Mouse (Mus musculus): ENCODE measurements at regions not wholly inside any gene's neighbourhood (a gene's known extent, or its start where the extent isn't known, plus 50 kb on each side); places are given as distances from the start of the nearest gene placed in this dataset.
A peak's percentile ranks its signal among the peaks of the same experiment; 100 is the strongest.

DNA sequence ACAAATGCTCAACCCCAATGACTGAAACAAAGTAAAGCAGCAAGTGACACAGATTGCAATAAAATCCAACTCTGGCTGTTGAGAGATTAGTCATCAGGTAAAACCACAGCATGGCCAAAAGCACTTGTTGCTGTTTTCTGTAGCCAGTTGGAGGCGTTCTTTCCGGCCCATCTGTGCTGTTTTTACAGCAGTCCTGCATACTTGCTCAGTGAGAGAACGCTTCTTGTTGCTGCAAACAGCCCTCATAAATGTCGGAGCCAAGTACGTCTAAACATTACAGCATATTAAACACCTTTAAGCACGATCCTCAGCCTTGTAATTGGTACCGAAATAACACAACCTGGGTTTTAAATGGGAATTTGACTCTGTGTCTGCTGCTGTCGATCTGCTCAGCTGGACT lies 65.6 kb upstream of the Hs3st3a1 start:
- DNase-seq, result peak; percentile 71

DNA sequence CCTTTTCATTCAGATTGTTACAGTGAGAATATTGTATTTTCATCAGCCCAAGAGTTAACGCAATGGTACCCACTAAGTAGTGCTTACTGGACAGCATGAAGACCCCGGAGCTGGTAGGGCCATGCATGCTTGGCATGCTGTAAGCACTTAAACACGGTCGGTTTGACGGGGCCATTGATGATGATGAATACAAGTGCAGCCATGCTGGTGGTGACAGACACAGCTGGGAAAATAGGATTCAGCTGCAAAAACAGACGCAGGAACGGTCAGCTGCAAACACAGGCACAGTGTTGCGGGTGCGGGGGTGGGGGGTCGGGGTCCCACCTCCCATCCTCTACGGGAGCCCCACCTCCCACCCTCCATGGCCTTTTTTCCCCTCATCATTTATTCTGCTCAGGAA lies 99.7 kb upstream of the Hs3st3a1 start:
- DNase-seq, result no peak

DNA sequence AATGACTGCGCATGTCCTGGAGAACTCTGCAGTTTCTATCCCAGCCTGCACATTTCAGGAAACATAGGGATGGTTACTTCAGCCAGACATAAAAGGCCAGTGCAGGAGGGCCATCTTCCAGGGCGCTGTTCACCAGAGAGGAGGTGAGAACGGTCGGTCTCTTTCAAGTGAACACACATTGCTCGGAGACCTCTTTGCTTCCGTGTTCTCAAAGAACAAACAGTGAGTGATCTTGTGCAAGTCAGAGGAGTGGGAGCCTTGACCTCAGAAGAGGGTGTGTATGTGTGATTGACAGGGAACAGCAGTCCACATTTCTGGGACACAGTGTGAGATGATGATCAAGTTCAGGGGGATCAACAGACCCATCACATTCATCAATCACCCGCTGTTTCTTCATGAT lies 102.7 kb upstream of the Hs3st3a1 start:
- DNase-seq, result no peak

DNA sequence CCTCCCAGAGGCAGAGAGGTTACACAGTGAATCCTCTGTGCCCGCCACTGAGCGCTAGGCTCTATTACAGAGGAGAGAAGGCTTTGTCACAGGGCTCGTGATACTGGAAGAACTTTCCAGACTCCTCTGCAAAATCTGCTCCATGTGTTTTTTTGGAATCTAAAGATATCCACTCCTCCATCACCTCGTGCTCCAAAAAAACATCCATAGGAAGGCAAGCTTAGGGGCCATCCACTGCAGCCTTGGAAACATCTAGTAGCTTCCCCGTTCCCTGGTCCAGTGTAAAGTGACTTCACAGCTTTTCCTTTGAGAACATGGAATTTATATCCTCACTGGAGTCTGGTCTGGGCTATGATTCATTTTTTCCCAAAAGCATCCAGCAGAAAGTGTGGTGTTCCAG lies 103.3 kb upstream of the Hs3st3a1 start:
- peak; percentile 63 for DNase-seq

DNA sequence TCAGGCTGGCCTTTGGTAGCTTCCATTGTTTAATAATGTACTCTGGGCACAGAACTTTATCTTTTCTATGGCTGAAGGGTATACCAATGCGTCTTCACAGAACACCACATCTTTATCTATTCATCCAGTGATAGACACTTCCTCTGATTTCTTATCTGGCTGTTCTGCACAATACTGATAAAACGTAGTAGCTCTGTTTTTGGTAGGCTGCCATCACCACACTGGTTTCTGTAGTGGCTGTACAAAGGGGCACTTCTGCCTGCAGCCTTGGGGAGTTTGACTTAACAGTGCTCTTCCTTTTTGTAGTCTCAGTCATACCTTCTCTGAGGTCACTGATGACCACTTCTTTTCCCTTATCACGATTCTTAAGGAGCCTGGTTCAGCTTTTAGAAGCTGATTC lies 106.0 kb upstream of the Hs3st3a1 start:
- DNase-seq, result no peak

DNA sequence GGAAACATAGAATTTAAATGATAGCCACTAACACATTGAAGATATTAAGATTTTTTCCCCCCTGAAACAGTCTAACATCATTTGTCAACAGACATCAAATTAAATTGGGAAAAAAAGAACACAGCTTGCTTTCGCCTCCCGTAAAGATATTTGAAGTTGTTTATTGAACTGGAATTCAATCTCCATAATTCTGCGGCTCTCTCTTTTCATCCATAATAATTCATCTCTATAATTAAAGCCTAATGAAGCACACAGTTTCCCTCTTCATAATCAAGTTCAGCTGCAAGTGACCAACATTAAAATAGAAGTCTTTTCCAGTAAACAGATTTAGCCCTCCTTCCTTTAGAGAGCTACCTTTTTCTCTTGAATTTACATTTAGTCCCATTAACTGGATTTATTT lies 107.4 kb upstream of the Hs3st3a1 start:
- DNase-seq, result no peak

DNA sequence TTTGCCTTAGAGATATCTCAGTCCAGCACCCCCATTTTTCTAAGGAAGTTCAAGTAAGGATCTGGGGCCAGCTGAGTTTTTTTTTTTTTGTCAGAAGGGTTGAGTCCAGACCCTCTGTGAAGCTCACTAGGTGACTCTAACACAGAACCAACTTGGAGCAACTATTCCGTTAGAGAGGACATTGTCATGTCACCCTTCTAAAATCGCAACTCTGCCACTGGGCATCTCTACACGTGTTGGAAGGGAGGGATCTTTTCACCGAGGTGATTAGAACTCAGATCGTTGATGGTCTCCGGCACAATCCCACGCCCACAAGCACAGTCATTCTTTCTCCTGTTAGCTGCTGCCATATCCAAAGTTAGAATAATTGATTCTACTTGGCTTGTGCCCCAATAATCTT lies 108.5 kb upstream of the Hs3st3a1 start:
- no peak for DNase-seq

DNA sequence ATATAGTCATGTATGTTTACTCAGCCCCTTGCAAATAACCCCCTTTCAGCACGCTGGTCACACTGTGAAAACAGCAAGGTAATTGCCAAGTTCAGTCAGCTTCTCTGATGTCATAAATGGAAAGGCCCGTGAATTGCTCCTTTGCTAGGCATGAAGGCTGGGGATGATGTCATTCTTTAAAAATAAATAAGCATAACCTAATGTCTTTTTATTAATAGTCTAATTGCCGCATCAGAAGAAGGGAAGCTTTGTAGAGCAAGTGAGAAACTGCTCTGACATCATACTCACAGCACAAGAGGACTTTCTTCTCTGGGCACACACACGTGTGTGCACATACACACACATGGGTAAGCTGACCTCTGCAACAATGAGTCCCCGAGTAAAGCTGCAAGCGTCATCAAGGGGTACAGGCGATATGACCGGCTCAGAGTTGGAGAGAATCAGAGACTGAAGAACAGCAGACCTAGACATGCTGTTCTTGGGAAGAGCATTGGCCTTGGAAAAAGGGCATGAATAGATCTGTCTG lies 113.2 kb upstream of the Hs3st3a1 start:
- no peak for DNase-seq

DNA sequence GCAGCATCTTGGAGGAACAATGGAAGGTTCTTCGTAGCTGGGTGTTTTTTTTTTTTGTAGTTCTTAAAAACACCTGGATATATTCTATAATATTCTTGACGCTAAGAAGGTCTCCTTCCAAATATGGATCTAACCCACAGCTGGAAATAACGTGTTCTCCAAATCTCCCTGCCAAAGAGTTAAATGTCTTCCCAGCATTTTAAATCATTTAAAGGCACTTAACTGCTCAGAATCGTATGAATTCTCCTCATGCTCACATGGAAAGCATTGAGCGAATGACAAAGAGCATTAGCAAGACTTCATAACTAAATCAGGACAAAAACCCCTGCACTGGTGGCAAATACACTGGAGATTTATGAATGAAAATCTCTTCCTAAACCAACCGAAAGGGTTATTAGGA lies 117.7 kb upstream of the Hs3st3a1 start:
- no peak for DNase-seq

DNA sequence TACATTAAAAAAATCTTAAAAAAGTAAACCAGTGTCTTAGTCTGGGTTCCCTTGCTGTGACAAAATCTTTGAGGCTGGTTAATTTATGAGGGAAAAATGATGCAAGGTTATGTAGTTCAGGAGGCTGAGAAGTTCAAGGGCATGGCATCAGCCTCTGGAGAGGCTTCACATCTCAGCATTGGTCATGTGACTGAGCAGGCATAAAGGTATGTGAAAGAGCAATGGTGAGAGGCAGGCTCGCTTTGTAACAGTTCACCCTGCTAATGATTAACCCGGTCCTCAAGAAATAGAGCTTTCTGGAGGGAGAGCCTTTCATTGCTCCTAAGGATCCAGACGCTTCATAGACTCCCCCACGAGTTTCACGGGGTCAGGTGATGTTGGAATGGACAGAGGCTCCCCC lies 120.1 kb upstream of the Hs3st3a1 start:
- no peak for DNase-seq

DNA sequence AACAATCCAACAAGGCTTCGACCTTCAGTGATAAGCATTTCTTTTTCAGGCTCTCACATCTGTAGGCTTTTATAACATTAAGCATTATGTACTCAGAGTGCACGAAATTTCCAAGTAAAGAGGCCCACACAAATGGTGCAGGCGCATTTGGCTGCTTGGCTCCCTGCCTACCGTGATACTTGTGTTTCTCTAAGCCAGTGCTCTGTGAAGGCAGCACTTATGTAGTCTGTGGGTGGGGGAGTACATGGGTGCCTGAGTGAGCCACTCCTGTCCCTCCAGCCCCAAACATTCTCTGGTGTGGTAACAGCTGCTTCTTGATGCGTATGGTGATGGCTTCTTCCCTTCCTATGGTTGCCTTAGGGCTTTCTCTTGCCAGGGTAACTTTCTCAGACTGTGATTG lies 121.9 kb upstream of the Hs3st3a1 start:
- peak; percentile 15 for DNase-seq

DNA sequence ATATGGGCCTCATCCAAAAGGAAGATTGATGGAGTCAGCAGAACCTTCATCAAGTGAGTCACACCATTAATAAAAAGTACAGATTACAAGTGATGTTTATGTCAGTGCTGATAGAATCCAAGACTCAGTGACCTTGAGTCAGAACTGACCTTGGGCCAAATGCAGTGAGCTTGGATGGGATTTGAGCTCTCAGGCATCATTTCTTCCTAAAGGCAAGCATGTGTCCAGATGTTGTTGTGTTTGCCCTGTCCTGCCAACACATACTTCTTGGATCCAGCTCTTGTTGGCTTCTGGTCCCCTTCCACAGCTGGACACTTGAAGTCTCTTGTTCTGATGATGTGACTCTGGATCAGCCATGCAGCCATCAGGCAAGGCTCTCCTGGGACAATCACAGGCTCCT lies 125.3 kb upstream of the Hs3st3a1 start:
- DNase-seq, result no peak

DNA sequence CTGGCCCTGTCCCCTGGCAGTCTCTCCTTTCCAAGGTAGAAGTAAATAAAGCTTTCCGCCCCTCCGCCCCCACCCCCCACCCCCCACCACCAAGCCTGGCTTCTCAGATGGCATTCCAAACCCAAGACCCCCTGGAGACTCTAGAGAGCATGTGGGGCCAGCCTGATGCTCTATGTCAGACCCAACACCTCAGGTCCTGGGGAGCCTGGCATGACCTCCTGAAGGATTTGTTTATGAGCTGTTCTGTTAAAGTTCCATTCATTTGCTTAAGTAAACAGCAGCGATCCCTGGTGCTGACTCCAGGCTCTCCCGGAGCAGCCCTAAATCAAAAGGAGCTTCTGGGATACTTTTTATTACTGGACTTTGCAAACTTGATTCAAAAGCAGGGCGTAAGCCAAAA lies 137.3 kb upstream of the Hs3st3a1 start:
- no peak for DNase-seq

DNA sequence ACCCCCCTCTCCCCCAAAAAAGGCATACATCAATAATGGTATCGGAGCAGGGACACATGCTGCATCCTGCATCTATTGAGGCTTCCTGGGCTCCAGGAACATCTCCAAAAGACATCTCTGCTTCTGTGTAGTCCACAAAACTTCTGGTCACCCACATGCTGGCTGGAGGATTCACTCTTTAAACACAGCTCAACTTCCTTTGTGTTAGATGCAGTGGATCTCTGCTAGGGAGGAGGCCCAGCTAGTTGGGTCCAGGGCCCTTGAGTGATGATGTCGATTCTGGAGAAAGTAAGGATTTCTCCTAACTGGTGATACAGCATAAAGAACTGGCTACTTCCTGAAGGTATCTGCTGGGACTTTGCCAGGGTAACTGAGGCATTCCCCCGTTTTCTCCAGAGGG lies 146.9 kb upstream of the Hs3st3a1 start:
- no peak for DNase-seq

DNA sequence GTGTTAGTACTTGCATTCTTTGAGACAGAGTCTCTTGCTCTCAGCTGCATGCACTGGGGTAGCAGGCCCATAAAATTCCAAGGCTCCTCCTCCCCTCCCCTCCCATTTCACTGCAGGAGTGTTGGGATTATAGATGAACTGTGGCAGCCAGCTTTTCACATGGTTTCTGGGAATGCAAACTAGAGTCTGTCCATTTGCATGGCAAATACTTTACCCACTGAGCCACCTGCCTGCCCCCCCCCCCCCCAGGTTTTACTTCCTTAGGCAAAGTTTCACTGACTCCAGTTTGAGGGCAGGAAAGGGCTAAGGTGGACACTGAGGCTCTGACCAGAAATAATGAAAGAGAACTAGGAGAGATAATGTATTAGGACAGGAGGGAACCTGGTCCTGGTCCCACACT lies 147.6 kb upstream of the Hs3st3a1 start:
- no peak for DNase-seq

DNA sequence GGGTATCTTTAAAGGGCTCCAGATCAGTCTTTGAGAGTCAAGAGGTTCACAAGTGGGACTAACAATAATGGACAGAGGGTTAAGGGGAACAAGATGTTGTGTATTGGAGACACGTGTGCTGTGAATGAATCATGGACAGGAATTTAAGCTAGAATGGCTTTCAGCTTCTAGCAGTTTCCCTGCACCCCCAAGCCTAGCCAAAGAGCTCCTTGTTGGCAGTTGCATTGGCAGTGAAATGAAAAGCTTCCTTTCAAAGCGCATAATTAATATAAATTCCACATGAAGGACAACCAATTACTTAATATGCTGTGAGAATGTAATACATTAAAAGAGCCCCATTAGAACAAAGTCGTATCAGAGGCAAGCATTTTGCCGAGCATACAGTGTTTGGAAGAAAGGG lies 153.4 kb upstream of the Hs3st3a1 start:
- no peak for DNase-seq

DNA sequence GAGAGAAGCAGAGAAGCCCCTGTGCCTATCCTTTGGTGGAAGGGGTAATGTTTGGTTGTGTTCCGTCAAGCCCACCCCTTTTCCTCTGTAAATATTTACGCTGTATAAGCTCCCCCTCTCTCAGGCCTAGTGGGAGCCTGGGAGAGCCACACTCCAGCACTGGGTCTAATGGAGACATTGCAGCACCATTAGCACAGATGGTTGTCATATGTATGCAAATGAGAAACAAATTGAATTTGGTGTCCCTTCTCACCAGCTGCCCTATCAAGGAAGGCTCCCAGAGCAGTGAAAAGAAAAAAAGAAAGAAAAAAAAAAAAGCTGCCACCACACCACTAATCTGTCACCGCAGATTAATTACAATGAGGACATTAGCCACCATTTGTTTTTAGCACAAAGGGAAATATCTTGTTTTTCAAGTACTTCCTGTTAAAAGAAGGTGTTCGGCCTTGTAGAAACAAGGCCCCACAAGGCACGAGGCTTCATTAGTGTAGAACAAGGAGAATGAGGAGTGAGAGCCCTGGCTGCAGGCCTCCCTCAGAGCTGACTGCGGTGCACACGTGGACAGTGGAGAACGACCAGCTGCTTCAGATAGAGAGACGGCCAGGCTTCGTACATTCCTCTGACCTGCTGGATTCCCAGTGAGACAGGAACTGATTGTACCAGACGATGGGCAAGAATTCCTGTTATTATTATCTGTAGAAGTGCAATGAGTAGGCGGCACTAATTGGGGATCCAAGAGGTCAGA lies 156.7 kb upstream of the Hs3st3a1 start:
- no peak for DNase-seq

DNA sequence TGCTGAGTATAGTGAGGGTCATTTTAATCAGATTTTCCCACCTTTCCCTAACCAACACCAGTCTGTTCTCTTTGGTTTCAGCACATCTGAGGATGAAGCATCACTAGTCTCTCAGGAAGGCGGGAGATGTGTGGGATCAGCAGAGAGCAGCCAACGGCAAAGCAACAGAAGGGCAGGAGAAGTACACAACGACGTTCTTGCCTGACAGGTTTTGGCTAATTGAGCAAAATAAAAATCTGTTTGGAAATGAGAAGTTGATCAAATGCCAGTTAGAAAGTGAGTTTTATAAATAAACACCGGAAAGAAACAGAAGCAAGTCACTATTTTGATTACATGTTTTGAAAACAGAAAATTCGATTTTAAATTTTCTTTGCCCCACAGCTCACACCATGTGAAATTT lies 161.4 kb upstream of the Hs3st3a1 start:
- DNase-seq, result no peak

DNA sequence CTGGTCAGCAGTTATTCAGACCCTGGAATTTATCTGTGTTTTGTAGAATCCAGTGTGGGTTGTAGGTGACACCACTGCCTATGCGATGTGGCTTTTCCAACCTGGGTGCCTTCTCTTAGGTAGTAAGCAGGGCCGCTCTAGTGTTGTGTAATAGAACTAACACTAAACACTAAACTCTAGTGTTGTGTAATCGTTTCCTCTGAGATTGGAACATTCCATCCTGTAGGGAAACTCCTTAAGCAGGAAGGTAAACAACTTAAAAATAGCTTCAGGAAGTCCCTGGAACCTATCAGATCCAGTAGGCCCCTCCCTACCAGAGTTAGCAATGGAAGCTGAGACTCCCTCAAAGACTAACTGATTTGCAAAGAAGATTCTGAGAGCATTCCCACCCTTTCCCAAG lies 161.9 kb upstream of the Hs3st3a1 start:
- DNase-seq, result no peak

DNA sequence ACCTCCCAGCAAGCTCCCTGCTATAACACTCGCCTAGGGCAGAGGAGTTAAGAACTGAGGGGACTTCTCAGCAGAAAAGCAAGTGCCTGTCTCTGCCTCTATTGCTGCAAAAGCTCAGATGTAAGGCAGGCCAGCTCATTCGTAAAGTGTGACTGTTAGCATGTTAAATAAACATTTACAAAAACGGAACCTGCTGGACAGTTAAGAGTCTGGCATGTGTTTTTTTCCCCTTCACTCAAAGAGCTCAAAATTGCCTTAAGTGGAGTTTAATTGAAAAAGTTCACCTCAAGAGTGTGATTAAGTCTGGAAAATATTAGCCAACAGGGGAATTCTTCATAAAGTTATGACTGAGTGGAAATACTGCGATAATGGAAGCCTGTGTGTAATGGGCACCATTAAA lies 167.0 kb upstream of the Hs3st3a1 start:
- no peak for DNase-seq

DNA sequence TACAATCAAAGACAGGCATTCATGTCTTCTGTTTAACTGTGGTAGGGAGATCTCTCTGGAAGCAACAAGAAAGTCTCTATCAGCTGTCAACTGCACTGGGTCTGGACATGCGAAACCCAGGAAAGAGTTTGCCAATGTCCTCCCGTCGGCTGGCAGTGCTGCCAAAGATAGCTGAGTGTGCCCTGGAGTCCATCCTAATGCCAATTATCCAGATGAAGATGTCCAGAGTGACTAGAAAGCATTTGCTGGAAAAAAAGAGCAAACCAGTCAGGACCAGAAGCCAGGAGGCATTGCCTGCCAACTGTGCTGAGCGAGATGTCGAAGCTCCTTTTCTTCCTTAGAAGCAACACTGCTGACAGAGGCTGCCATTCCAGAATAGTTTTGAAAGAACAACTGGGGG lies 167.6 kb upstream of the Hs3st3a1 start:
- peak; percentile 2 for DNase-seq

DNA sequence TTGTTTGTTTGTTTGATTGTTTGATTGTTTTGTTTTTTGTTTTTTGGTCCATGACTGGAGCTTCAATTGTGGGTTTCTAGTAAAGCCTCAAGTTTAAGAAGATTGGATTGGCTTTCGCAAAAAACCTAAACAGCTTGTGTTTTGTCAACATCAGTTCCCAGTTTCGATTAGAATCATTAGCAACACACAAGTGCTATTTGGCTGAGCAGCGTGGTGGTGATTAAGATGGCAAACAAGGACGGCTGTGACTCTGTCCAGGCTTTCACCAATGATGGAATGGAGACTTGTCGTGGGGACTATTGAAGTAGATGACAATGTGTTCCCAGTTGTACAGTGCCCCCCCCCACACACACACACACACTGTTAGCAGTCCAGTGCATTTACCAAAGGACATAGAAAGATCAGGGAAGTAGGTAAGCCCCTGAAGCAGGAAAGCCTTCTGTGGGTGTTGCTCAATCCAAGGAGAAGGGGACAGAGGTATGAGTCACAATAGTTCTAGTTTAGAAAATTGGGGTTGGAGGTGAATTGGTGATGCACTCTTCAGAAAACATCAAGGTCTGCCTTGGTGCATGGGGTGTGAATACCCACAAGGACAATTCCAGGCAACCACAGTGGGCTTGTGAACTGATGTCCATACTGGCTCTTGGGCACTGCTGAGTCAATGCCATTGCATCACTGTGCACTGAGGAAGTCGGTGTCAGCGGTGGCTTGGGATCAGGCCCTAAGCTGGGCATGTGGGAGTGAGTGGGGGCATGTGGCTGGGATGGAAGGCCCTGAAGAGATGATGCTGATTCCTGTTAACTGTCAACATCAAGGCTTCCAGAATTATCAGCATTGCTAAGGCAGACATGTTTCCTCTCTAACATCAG lies 174.5 kb upstream of the Cox10 start:
- no peak for DNase-seq

DNA sequence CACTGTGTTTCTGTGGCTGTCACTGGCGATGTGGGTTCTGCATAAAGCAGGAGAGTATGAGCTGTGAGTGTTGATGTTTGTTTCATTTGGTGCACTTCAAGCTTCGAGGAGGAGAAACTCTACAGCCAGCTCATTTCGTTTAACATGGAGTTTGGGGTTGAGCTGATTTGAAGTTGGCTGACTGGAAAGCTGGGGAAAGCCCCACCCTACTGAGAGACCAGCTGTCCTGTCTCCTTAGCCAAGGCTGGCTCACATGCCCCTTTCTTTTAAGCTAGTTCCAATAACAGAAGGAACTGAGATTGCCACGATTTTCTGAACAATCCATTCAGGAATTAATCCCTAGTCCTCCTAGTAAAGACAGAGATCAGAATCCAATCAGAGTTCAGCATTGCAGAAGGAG lies 157.6 kb upstream of the Cox10 start:
- no peak for DNase-seq

DNA sequence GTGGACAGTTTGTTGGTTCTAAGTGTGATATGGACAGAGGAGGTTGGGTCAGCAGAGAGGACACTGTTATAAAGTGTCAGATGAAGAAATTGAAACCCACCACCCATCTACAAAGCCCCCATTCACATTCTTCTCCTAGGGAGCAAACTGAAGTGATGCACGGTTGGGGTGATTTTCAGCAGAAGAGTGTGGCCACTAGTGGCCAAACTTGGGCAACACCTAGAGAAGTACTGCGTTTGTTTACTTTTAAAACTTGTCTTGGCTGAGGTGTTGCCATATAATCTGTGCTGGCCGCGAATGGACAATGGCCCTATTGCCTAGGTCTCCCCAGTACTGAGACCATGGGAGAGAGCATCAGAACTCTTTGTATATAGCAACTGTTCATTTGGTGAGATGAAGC lies 150.8 kb upstream of the Cox10 start:
- no peak for DNase-seq
